Mouse (Mus musculus) urinary bladder, postnatal 14 days (tissue): ENCODE data around the gene Ywhag.

Experiments used
- DNase-seq: peaks from one replicate; pipeline ENCODE4 v3.0.0; 2021; ENCODE audit warnings: low spot score

Gene Ywhag

GRCm38 (mm10) chr5:135934481-135935175 is at the start of gene Ywhag:
Gene Ywhag (minus strand): TSS chr5:135934616.
- DNase-seq, result peak; percentile 96

DNA sequence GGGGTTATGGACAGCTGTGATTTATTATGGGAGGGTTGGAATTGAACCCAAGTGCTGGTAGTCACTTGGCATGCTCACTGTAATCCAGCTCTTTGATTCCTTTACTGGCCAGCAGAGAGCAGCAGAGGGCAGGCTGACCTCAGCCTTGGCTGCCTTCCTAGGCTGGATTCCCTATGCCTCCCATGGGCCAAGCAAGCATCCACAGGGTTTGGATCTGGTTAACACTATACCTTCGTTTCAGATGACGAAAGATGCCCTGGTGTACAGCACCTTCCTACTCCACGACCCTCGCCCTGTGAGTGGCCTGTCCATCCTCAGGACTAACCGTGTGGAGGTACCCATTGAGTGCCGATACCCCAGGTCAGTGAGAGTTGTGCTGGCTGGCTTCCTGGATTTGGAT is 48.0 kb upstream of the Ywhag start:
- DNase-seq, result peak; percentile 64

GRCm38 (mm10) chr5:135979904-135980303 is 45.5 kb upstream of the Ywhag start, which contains the start of gene Zp3:
Gene Zp3 (plus strand): TSS chr5:135980099.
- DNase-seq, result no peak

DNA sequence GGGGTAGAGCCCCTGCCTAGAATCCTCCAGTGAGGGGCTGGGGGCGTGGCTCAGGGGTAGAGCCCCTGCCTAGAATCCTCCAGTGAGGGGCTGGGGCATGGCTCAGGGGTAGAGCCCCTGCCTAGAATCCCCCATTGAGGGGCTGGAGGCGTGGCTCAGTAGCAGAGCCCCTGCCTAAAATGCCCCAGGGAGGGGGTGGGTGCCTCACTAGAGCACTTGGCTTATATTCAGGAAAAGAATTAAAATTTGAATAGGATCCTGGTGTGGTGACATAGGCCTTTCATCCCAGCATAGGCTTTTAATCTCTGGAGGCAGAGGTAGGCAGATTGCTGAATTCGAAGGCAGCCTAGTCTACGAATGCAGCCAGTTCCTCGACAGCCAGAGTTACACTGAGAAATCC is 45.0 kb upstream of the Ywhag start:
- no peak for DNase-seq

DNA sequence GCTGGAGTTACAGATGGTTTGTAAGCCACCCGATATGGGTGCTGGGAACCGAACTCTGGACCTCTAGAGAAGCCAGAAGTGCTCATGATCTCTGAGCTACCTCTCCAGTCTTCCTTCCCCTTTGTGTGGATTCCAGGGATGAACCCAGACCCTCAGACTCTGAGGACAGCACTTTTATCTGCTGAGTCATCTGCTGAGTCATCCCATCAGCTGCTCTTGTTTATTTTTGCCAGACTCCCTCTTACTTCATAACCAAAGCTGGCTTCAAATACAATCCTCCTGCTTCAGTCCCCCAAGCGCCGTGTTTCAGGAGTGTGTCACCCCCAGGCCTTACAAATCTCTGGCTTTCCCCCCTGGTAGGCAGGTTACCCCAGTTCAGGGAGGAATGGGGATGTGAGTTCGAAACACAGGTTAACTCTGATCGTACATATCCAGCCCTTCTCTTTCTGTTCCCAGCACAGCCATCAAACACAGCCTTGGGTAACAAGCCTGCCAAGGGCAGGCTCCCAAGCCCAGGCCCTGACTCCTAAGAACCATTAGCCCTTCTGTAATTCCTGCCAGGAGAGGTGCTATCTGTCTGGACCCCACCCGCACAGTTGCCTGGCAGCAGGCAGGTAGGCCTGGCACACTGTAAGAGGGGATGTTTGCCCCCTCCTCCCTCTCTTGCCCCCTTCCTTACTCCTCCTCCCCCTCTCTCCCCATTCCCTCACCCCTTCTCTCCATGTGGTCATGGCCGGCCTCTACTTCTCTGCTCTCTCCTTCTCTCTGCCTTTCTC is 41.7 kb upstream of the Ywhag start:
- no peak for DNase-seq

- DNase-seq, result no peak
Measured at GRCm38 (mm10) chr5:135974365-135974764, 39.9 kb upstream of the Ywhag start, which contains the start of gene Ssc4d. Gene Ssc4d (minus strand): TSS chr5:135974531.

DNA sequence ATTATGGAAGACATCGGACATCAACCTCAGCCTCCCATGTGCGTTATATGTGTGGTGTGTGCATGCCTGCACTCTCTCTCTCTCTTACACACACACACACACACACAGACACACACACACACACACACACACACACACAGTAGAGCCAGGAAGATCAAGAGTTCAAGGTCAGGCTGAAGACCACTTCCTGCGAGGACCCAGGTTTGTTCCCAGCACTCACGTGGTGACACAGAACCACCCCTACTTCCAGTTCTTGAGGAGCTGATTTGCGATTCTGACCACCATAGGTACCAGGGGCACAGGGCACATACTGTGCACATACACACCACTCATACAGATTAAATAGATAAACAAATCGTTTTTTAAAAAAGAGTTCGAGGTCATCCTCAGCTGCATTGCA is 37.5 kb upstream of the Ywhag start:
- no peak for DNase-seq

GRCm38 (mm10) chr5:135970247-135970646 is 35.8 kb upstream of the Ywhag start:
- no peak for DNase-seq

- peak; percentile 48 for DNase-seq
Measured at GRCm38 (mm10) chr5:135968781-135969180, 34.4 kb upstream of the Ywhag start.

DNA sequence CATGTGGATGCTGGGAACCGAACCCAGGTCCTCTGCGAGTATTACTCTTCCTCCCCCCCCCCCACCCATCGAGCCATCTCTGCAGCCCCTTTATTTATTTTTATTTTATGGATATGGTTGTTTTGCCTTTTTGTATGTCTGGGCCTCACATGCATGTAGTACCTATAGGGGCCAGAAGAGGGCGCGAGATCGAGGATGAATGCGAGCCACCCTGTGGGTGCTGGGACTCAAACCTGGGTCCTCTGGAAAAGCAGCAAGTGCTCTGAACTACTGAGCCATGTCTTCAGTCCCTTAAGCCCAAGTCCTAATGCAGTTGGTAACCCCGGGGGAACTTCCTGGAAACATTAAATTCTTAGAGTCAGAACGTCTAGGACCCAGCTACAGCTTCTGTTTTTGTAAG is 32.5 kb upstream of the Ywhag start:
- DNase-seq, result no peak

GRCm38 (mm10) chr5:135965501-135965930 is 31.1 kb upstream of the Ywhag start:
- peak; percentile 59 for DNase-seq

GRCm38 (mm10) chr5:135963280-135963627 is 28.8 kb upstream of the Ywhag start:
- no peak for DNase-seq

GRCm38 (mm10) chr5:135962492-135963279 is 28.3 kb upstream of the Ywhag start:
- peak; percentile 99 for DNase-seq

GRCm38 (mm10) chr5:135962125-135962491 is 27.7 kb upstream of the Ywhag start:
- no peak for DNase-seq

DNA sequence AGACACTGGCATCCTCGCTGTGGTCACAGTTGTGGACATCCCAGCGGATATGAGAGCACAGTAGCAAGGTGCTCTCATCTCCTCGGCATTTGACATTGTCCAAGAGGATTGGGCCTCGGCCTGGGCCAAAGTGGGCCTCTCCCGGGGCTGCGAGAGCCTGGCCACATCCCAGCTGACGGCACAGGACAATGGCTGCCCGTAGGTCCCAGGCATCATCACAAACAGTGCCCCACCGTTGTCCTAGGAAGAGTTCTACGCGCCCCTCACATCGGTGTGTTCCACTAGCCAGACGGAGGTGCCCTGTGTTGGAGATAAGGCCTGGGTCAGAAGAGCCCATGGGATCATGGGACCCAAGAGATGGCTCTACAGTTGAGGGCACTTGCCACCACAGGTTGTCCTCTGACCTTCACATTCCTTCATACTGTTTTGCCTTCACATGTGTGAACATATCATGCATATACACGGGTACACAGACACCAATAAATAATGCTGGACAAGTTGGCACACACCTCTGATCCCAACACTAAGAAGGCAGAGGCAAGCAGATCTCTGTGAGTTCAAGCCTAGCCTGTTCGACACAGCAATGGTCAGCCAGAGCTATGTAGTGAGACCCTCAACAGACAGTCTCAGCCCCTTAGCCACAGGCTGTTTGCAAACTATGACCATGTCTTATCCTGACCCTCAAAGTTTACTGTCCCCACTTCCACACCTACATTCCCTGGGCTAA is 26.7 kb upstream of the Ywhag start:
- DNase-seq, result no peak

DNA sequence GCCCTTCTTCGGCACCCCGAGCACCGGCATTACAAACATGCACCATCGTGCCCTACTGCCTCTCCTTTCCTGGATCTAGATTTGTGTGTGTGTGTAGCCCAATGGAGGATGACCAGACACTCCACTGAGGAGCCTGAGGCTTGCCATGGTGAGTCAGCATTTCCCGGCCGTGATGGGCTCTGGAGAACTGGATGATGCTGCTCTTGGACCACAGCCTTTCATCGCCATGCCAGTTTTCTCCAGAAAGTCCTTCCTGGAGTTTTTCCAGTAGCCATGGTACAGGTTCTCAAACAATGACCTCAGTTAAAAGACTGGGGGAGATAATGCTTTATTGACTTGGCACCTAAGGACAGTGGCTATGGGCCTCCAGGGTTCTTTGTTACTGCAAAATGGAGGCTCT is 25.5 kb upstream of the Ywhag start:
- peak; percentile 14 for DNase-seq

- DNase-seq, result no peak
Measured at GRCm38 (mm10) chr5:135958367-135958766, 24.0 kb upstream of the Ywhag start.

GRCm38 (mm10) chr5:135957207-135957974 is 23.0 kb upstream of the Ywhag start:
- DNase-seq, result peak; percentile 96

DNA sequence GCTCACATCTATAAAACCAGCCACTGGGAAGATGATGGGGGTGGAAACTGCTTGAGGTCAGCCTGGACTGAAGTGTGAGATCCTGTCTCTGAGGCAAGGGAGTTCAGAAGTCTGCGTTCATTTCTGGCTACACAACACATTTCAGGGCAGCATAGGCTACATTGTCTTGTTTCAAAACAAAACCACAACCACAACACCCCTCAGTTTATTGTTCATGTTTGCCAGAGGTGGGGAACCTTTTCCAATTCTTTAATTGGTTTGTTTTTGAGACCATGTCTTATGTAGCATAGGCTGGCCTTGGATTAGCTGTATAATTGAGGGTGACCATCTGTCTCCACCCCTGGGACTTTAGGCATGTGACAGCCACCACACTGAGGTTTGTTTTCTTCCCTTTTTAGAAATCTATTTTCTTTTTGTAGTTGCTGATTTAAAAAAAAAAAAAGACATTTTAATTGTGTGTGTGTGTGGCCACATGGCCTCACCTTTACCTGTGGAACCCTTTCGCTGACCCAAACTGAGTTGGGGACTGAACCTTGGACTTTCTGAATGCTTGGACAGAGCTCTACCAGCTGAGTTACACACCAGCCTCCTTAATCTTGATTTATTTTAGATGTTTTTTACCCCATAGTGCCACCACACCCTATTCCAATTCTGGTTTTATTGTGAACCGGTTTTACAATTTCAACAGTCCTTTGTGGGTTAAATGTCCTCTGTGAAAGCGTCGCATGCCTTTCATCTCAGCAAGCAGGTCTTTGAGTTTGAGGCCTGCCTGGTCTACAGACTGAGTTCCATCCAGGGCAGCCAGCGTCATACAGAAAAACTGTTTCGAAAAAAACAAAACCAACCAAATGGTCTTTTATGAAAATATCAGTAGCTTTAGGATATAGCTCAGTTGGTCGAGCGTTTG is 22.1 kb upstream of the Ywhag start:
- DNase-seq, result no peak

DNA sequence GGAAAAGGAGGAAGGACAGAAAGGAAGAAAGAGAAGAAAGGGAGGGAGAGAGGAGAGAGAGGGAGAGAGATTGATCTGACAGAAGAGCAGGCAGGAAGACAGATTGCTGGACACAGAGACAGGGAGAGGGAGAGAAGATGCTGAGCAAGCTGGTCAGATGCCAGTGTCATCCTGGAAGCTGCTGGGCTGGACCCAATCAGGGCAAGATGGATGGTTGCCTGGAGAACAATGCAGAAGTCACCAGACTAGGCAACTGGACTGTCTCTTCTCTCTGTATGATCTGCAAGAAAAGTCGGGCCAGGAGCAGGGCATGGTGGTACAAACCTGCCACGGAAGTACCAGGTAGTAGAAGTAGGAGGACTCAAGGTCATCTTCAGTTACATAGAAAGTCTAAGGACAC is 18.4 kb upstream of the Ywhag start:
- no peak for DNase-seq
